Mouse (Mus musculus): ENCODE results near the gene Sash1. TPM values are rescaled to one million over a fixed set of nuclear protein-coding genes. Genes with fewer than 3 reads are reported as not detected.

The Sash1 gene
- total and polyA plus RNA-seq, 3 experiments = 0.09 to 0.59 (median 0.24) TPM

DNA sequence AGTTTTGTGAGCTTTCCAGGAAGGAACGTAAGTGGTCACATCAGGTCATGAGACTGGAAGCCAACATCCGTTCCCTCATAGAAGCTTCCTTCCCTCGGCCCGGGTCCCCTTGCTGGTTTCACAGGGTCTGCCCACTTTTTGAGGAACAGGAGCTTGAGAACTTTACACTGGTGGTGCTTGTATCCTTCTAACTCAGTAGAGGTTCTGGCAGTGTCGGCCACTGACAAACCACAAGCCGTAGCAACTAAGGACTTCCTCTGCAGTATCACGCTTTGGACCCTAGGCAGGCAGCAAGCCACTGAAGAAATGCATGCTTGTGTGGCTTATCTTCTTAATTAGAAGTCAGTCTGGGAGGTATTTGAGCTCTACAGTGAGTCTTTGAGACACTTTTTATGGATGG, 126.6 kb downstream of the Sash1 start:
- H3K27ac ChIP-seq (ENCODE audit: insufficient read depth, low read depth) = no peak overlapping the region
- no peaks in the 10 kb centered on the region for H3K9me3 ChIP-seq (replicated peaks; ENCODE audit: low read length)
- in situ Hi-C loops (cut with MboI; ENCODE audit: low pct_ligation_motif_present, low pct_unique_long_range_greater_than_20kb, low sequenced_read_pairs) (no loop called here), dilution Hi-C loops (cut with MboI; ENCODE audit: extremely low pct_ligation_motif_present, extremely low pct_unique_long_range_greater_than_20kb, low sequenced_read_pairs) (no loop called here)
- no peak overlapping the region for H3K9ac ChIP-seq (ENCODE audit: insufficient read depth, low read depth)
- peaks cover 0 to 17% of the 10 kb centered on the region in 2 experiments; a peak in 1 of 4 replicates for H3K4me1 ChIP-seq (ENCODE audit: control insufficient read depth in 1 of 2, insufficient read depth in 2 of 2)
- TF ChIP-seq RAD21 (IDR thresholded peaks at IDR 0.05; ENCODE audit: low read depth, low read length) (no peak), MAFK (IDR thresholded peaks at IDR 0.05; ENCODE audit: insufficient replicate concordance, low read length) (no peak), NRF1 (IDR thresholded peaks at IDR 0.05; ENCODE audit: low read depth, low read length) (no peak), JUN (IDR thresholded peaks at IDR 0.05; ENCODE audit: insufficient read depth, low read depth, low read length) (no peak), CHD2 (IDR thresholded peaks at IDR 0.05; ENCODE audit: low read length) (no peak), HCFC1 (IDR thresholded peaks at IDR 0.05; ENCODE audit: low read depth, low read length) (no peak), SIN3A (IDR thresholded peaks at IDR 0.05; ENCODE audit: low read length) (no peak), NELFE (IDR thresholded peaks at IDR 0.05; ENCODE audit: low read depth, low read length) (no peak), MXI1 (IDR thresholded peaks at IDR 0.05; ENCODE audit: low read depth, low read length) (no peak), KAT2A (IDR thresholded peaks at IDR 0.05; ENCODE audit: insufficient replicate concordance, low read length) (no peak), ZC3H11A (IDR thresholded peaks at IDR 0.05; ENCODE audit: low read depth, low read length) (no peak), PAX5 (IDR thresholded peaks at IDR 0.05; ENCODE audit: low read length) (no peak)
- no peak for DNase-seq (ENCODE audit: extremely low read depth)
- no peak overlapping the region for H3K4me3 ChIP-seq (replicated peaks in 1 of 3; ENCODE audit: low read depth in 2 of 3, low read length in 2 of 3, poor library complexity in 1 of 3)
- no peaks in the 10 kb centered on the region for H3K79me2 ChIP-seq (replicated peaks; ENCODE audit: control insufficient read depth, extremely low read depth, insufficient read depth, poor library complexity, severe bottlenecking)
- H3K36me3 ChIP-seq (replicated peaks in 1 of 2; ENCODE audit: control insufficient read depth in 1 of 2, insufficient read depth in 1 of 2, low read length in 1 of 2) = no peaks in the 10 kb centered on the region
- no peaks in the 10 kb centered on the region for H3K27me3 ChIP-seq (replicated peaks)
- H3K4me2 ChIP-seq (ENCODE audit: insufficient read depth, low read depth, poor library complexity, severe bottlenecking) = no peak overlapping the region

GRCm38 (mm10) chr10:8757429-8757931, 128.4 kb downstream of the Sash1 start:
- TF ChIP-seq ZKSCAN1 (IDR thresholded peaks at IDR 0.05; ENCODE audit: borderline replicate concordance, low read depth, low read length) = no peak
- no peak for TF ChIP-seq MAFK (IDR thresholded peaks at IDR 0.05; ENCODE audit: insufficient replicate concordance, low read length)
- TF ChIP-seq RAD21 (IDR thresholded peaks at IDR 0.05; ENCODE audit: low read depth, low read length) = no peak
- TF ChIP-seq MYC (IDR thresholded peaks at IDR 0.05; ENCODE audit: low read depth, low read length) = no peak
- TF ChIP-seq CHD2 (IDR thresholded peaks at IDR 0.05; ENCODE audit: low read length) = no peak
- no peak for TF ChIP-seq SIN3A (IDR thresholded peaks at IDR 0.05; ENCODE audit: low read length)
- no peak for TF ChIP-seq MAZ (IDR thresholded peaks at IDR 0.05; ENCODE audit: low read depth, low read length)
- TF ChIP-seq POLR2AphosphoS2 (IDR thresholded peaks at IDR 0.05; ENCODE audit: low read depth, low read length) = no peak
- TF ChIP-seq JUN (IDR thresholded peaks at IDR 0.05; ENCODE audit: insufficient read depth, low read depth, low read length) = no peak
- TF ChIP-seq ELF1 (IDR thresholded peaks at IDR 0.05; ENCODE audit: low read depth, low read length) = no peak
- no peak for TF ChIP-seq TCF12 (IDR thresholded peaks at IDR 0.05; ENCODE audit: low read depth, low read length)
- TF ChIP-seq ZNF384 (IDR thresholded peaks at IDR 0.05; ENCODE audit: low read depth, low read length) = no peak
- no peak for TF ChIP-seq EP300 (IDR thresholded peaks at IDR 0.05; ENCODE audit: low read length)
- TF ChIP-seq CHD1 (IDR thresholded peaks at IDR 0.05; ENCODE audit: low read depth, low read length) = no peak
- TF ChIP-seq USF2 (conservative IDR thresholded peaks at IDR 0.05; ENCODE audit: low read depth, low read length) = no peak
- TF ChIP-seq CTCF (conservative IDR thresholded peaks at IDR 0.05 in 1 of 2, IDR thresholded peaks at IDR 0.05 in 1 of 2; ENCODE audit: low read depth in 2 of 2, low read length in 2 of 2) = no peak
- no peak for TF ChIP-seq KAT2A (IDR thresholded peaks at IDR 0.05; ENCODE audit: insufficient replicate concordance, low read length)
- TF ChIP-seq JUND (conservative IDR thresholded peaks at IDR 0.05; ENCODE audit: low read depth, low read length) = no peak
- TF ChIP-seq POLR2A (IDR thresholded peaks at IDR 0.05; ENCODE audit: low read depth, low read length) = no peak
- no peak for TF ChIP-seq ETS1 (conservative IDR thresholded peaks at IDR 0.05; ENCODE audit: low read depth, low read length)
- no peak overlapping the region for H3K4me3 ChIP-seq (replicated peaks in 1 of 3; ENCODE audit: low read depth in 2 of 3, low read length in 2 of 3, poor library complexity in 1 of 3)
- DNase-seq (ENCODE audit: extremely low read depth) = no peak
- no peak overlapping the region for H3K27ac ChIP-seq (ENCODE audit: insufficient read depth, low read depth)
- no peaks in the 10 kb centered on the region for H3K9me3 ChIP-seq (replicated peaks; ENCODE audit: low read length)
- no peaks in the 10 kb centered on the region for H3K27me3 ChIP-seq (replicated peaks)
- peaks cover 0 to 12% of the 10 kb centered on the region in 2 experiments; a peak in 1 of 4 replicates for H3K4me1 ChIP-seq (ENCODE audit: control insufficient read depth in 1 of 2, insufficient read depth in 2 of 2)
- dilution Hi-C loops (cut with MboI; ENCODE audit: extremely low pct_ligation_motif_present, extremely low pct_unique_long_range_greater_than_20kb, low sequenced_read_pairs) (no loop called here), in situ Hi-C loops (cut with MboI; ENCODE audit: low pct_ligation_motif_present, low pct_unique_long_range_greater_than_20kb, low sequenced_read_pairs) (no loop called here)
- H3K9ac ChIP-seq (ENCODE audit: insufficient read depth, low read depth) = no peak overlapping the region
- no peaks in the 10 kb centered on the region for H3K79me2 ChIP-seq (replicated peaks; ENCODE audit: control insufficient read depth, extremely low read depth, insufficient read depth, poor library complexity, severe bottlenecking)
- no peak overlapping the region for H3K4me2 ChIP-seq (ENCODE audit: insufficient read depth, low read depth, poor library complexity, severe bottlenecking)
- H3K36me3 ChIP-seq (replicated peaks in 1 of 2; ENCODE audit: control insufficient read depth in 1 of 2, insufficient read depth in 1 of 2, low read length in 1 of 2) = no peaks in the 10 kb centered on the region

All from CH12.LX (cell line).